Mouse (Mus musculus): ENCODE measurements around the gene Cys1.

DNA sequence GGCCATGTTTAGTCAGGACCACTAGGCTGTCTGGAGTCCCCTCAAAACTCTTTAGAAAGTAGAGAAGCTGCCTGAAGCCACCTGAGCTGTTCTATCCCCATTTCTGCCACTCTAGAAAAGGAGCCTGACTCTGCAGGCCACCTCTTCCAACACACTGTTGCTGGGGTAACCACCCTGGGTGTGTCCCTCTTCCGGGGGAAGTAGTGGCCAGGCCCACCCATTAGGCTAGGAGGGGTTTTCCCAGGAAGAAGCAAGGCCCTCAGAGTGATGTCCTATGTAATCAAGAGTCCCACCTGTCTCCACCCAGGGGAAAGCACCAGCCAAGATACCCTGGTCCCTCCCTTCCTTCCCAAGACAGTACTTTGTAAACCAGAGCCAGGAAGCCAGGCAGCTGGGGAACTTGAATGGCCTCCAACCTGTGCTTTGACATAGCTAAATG lies 47.8 kb downstream of the Cys1 start:
- no peak for TF ChIP-seq POLR2A (IDR thresholded peaks at IDR 0.05; ENCODE audit: borderline replicate concordance, insufficient read depth, low read length)
- no peak for TF ChIP-seq CTCF (IDR thresholded peaks at IDR 0.05; ENCODE audit: borderline replicate concordance, insufficient read depth, low read depth, low read length)
